Mouse (Mus musculus): ENCODE results near the gene Sept4. TPM values are rescaled to one million over a fixed set of nuclear protein-coding genes. Genes with fewer than 3 reads are reported as not detected.

Sept4 gene
- total RNA-seq (2021) = 100 to 1,000 TPM; 165 to 186 TPM

- no peak for DNase-seq (ENCODE audit: extremely low spot score in 1 of 2, low spot score in 1 of 2)
These were observed at the start of gene Sept4 for GRCm38 (mm10) chr11:87568255-87568953. TSS of gene Sept4 (plus strand) at chr11:87568903.

GRCm38 (mm10) chr11:87519260-87519659 is 49.4 kb upstream of the Sept4 start:
- DNase-seq (ENCODE audit: extremely low spot score in 1 of 2, low spot score in 1 of 2) = no peak

- DNase-seq (ENCODE audit: extremely low spot score in 1 of 2, low spot score in 1 of 2) = no peak
These were observed 45.2 kb upstream of the Sept4 start for GRCm38 (mm10) chr11:87523466-87523865.

GRCm38 (mm10) chr11:87523967-87524366 is 44.7 kb upstream of the Sept4 start:
- no peak for DNase-seq (ENCODE audit: extremely low spot score in 1 of 2, low spot score in 1 of 2)

GRCm38 (mm10) chr11:87524780-87525179 is 43.9 kb upstream of the Sept4 start:
- no peak for DNase-seq (ENCODE audit: extremely low spot score in 1 of 2, low spot score in 1 of 2)

GRCm38 (mm10) chr11:87527364-87527763 is 41.3 kb upstream of the Sept4 start:
- DNase-seq (ENCODE audit: extremely low spot score in 1 of 2, low spot score in 1 of 2) = no peak

- no peak for DNase-seq (ENCODE audit: extremely low spot score in 1 of 2, low spot score in 1 of 2)
These were observed 40.7 kb upstream of the Sept4 start for GRCm38 (mm10) chr11:87527990-87528389.

- no peak for DNase-seq (ENCODE audit: extremely low spot score in 1 of 2, low spot score in 1 of 2)
These were observed 37.0 kb upstream of the Sept4 start for GRCm38 (mm10) chr11:87531695-87532094.

GRCm38 (mm10) chr11:87542285-87542684 is 26.4 kb upstream of the Sept4 start:
- no peak for DNase-seq (ENCODE audit: extremely low spot score in 1 of 2, low spot score in 1 of 2)

- DNase-seq (ENCODE audit: extremely low spot score in 1 of 2, low spot score in 1 of 2) = no peak
These were observed 25.8 kb upstream of the Sept4 start for GRCm38 (mm10) chr11:87542906-87543305.

GRCm38 (mm10) chr11:87553342-87553741 is 15.4 kb upstream of the Sept4 start:
- DNase-seq (ENCODE audit: extremely low spot score in 1 of 2, low spot score in 1 of 2) = no peak

GRCm38 (mm10) chr11:87554386-87554785 is 14.3 kb upstream of the Sept4 start:
- DNase-seq (ENCODE audit: extremely low spot score in 1 of 2, low spot score in 1 of 2) = no peak

GRCm38 (mm10) chr11:87555106-87555703 is 13.5 kb upstream of the Sept4 start:
- DNase-seq (ENCODE audit: extremely low spot score in 1 of 2, low spot score in 1 of 2) = no peak

- no peak for DNase-seq (ENCODE audit: extremely low spot score in 1 of 2, low spot score in 1 of 2)
These were observed 7.5 kb upstream of the Sept4 start for GRCm38 (mm10) chr11:87561208-87561607.

GRCm38 (mm10) chr11:87566501-87566900 is 2.2 kb upstream of the Sept4 start, which contains the start of gene Gm11492:
TSS of gene Gm11492 (plus strand) at chr11:87566653.
- no peak for DNase-seq (ENCODE audit: extremely low spot score in 1 of 2, low spot score in 1 of 2)

- DNase-seq (ENCODE audit: extremely low spot score in 1 of 2, low spot score in 1 of 2) = no peak
These were observed 2.0 kb downstream of the Sept4 start for GRCm38 (mm10) chr11:87570743-87571142.

GRCm38 (mm10) chr11:87571361-87571950 is 2.8 kb downstream of the Sept4 start:
- DNase-seq (ENCODE audit: extremely low spot score in 1 of 2, low spot score in 1 of 2) = no peak

GRCm38 (mm10) chr11:87573751-87574150 is 5.0 kb downstream of the Sept4 start:
- DNase-seq (ENCODE audit: extremely low spot score in 1 of 2, low spot score in 1 of 2) = no peak

- no peak for DNase-seq (ENCODE audit: extremely low spot score in 1 of 2, low spot score in 1 of 2)
These were observed 5.9 kb downstream of the Sept4 start for GRCm38 (mm10) chr11:87574520-87575180.

- DNase-seq (ENCODE audit: extremely low spot score in 1 of 2, low spot score in 1 of 2) = no peak
These were observed 9.0 kb downstream of the Sept4 start for GRCm38 (mm10) chr11:87577601-87578248.

All from layer of hippocampus, postnatal 25 days (tissue).